Mouse (Mus musculus) CH12.LX (cell line): ENCODE measurements at regions not wholly inside any gene's neighbourhood (a gene's known extent, or its start where the extent isn't known, plus 50 kb on each side); places are given as distances from the start of the nearest gene placed in this dataset.
A peak's percentile ranks its signal among the peaks of the same experiment; 100 is the strongest.

Source experiments
- CHD2 ChIP-seq: IDR thresholded peaks from 2 replicates; pipeline ENCODE4 v1.6.1; 2011; ENCODE audit warnings: low read length, improper control_type of control experiment
- CTCF ChIP-seq, 2 experiments: IDR thresholded peaks in 1 of 2; conservative IDR thresholded peaks in 1 of 2; 2 replicates each; pipeline ENCODE4 v1.5.1; 2011 to 2012; ENCODE audit warnings: low read depth in 2 of 2, low read length in 2 of 2, improper control_type of control experiment in 1 of 2, inconsistent platforms in 1 of 2, mild to moderate bottlenecking in 1 of 2, moderate library complexity in 1 of 2
- EP300 ChIP-seq: IDR thresholded peaks from 2 replicates; pipeline ENCODE4 v1.6.1; 2011; ENCODE audit warnings: low read length, improper control_type of control experiment
- JUN ChIP-seq: IDR thresholded peaks from 2 replicates; pipeline ENCODE4 v1.6.1; 2011; ENCODE audit warnings: low read depth, mild to moderate bottlenecking, low read length, improper control_type of control experiment, moderate library complexity; ENCODE audit not compliant: insufficient read depth
- MAFK ChIP-seq: IDR thresholded peaks from 2 replicates; pipeline ENCODE4 v1.6.1; 2011; ENCODE audit warnings: low read length, improper control_type of control experiment; ENCODE audit not compliant: insufficient replicate concordance
- MAZ ChIP-seq: IDR thresholded peaks from 2 replicates; pipeline ENCODE4 v1.6.1; 2012; ENCODE audit warnings: low read depth, mild to moderate bottlenecking, inconsistent platforms, low read length, improper control_type of control experiment, moderate library complexity
- NRF1 ChIP-seq: IDR thresholded peaks from 2 replicates; pipeline ENCODE4 v1.6.1; 2014; ENCODE audit warnings: low read depth, mild to moderate bottlenecking, inconsistent platforms, low read length, improper control_type of control experiment, moderate library complexity
- RCOR1 ChIP-seq: conservative IDR thresholded peaks from 2 replicates; pipeline ENCODE4 v1.6.1; 2012; ENCODE audit warnings: low read depth, mild to moderate bottlenecking, inconsistent platforms, low read length, improper control_type of control experiment
- SMC3 ChIP-seq: IDR thresholded peaks from 2 replicates; pipeline ENCODE4 v1.6.1; 2011; ENCODE audit warnings: low read depth, low read length, improper control_type of control experiment
- UBTF ChIP-seq: IDR thresholded peaks from 2 replicates; pipeline ENCODE4 v1.6.1; 2012; ENCODE audit warnings: low read depth, mild to moderate bottlenecking, inconsistent platforms, low read length, improper control_type of control experiment, moderate library complexity
- USF1 ChIP-seq: IDR thresholded peaks from 2 replicates; pipeline ENCODE4 v1.6.1; 2014; ENCODE audit warnings: low read depth, mild to moderate bottlenecking, inconsistent platforms, low read length, improper control_type of control experiment
- ZC3H11A ChIP-seq: IDR thresholded peaks from 2 replicates; pipeline ENCODE4 v1.6.1; 2012; ENCODE audit warnings: low read depth, mild to moderate bottlenecking, inconsistent platforms, low read length, improper control_type of control experiment
- ZNF384 ChIP-seq: IDR thresholded peaks from 2 replicates; pipeline ENCODE4 v1.6.1; 2012; ENCODE audit warnings: low read depth, low read length, improper control_type of control experiment, inconsistent platforms

GRCm38 (mm10) chr4:45730862-45731831, 67.7 kb upstream of the Aldh1b1 start:
- TF ChIP-seq SMC3 (peak; percentile 54), CTCF (conservative IDR thresholded peaks at IDR 0.05 in 1 of 2, IDR thresholded peaks at IDR 0.05 in 1 of 2; ENCODE audit: low read depth in 2 of 2, low read length in 2 of 2) (peak; percentile 26 to 70; a peak in 3 of 4 replicates), ZC3H11A (no peak), EP300 (no peak), CHD2 (no peak), ZNF384 (no peak), UBTF (no peak), NRF1 (no peak), USF1 (no peak), RCOR1 (no peak), MAZ (no peak), JUN (no peak), MAFK (no peak)
